Mouse (Mus musculus): Measurements from ENCODE around the gene Map2k5.

DNA sequence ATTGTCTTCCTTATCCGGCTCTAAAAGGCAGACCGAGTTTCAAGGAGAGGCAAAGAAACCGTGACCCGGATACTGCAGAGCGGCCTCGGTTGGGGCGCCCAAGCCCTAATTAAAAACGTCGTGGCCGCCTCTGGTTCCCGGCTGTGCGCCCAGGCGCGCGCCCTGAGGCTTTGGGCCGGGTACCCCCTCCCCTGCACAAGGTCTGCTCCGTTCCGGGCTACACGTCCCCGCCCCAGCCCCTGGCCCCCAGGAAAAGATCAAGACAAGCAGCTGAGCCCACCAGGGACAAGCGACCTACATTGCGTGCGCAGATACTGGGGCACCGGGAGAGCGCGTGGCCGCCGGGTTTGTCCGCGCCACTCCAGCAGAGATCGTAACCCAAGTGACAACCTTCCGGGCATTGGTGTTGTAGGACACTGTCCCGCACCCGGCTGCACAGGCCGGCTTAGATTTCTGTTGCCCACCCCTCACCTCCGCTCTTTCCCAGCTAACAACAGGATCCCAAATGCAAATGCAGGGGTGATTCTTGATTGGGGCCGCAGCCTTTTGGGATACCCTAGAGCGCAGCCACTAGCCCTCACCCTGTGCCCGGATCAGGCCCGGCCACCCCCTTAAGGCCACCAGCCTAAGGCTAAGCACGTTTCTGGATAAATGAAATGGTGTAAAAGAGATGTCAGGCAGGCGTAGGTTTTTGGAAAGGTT, 235.2 kb downstream of the Map2k5 start:
- TF ChIP-seq POLR2A (IDR thresholded peaks at IDR 0.05; ENCODE audit: low read depth, low read length) (no peak), CTCF (conservative IDR thresholded peaks at IDR 0.05; ENCODE audit: insufficient read depth, insufficient read length, low read depth, low read length) (no peak)
